Mouse (Mus musculus) monocyte, adult 5-6 weeks (primary cell): ENCODE data around the gene Ascc2. TPM values are rescaled to one million over a fixed set of nuclear protein-coding genes. Genes with fewer than 3 reads are reported as not detected.
"Not testable (repeated sequence)": the region's sequence is repeated elsewhere in the genome, so short reads cannot be mapped to it uniquely, and the experiment has no call there.

Experiments used
- ATAC-seq: fragments of 153-309, 156-312 bp; replicated peaks from 2 replicates; pipeline ENCODE4 v1.8.0; 2017; ENCODE audit warnings: mild to moderate bottlenecking; ENCODE audit not compliant: low TSS enrichment, insufficient number of reproducible peaks, severe bottlenecking, poor library complexity, low FRiP score
- total RNA-seq: library from RNA; stranded (forward); fragments of 200-1000, 200-491, 200-594 nt; gene quantifications from 3 replicates; pipeline ENCODE4 v1.2.3, GENCODE M21; 2017

Ascc2 gene
- total RNA-seq, 1 experiment from 2014 or later, result 10.4 TPM

- ATAC-seq, result no peak
These were observed 67.6 kb downstream of the Ascc2 start for GRCm38 (mm10) chr11:4705178-4705577.

DNA sequence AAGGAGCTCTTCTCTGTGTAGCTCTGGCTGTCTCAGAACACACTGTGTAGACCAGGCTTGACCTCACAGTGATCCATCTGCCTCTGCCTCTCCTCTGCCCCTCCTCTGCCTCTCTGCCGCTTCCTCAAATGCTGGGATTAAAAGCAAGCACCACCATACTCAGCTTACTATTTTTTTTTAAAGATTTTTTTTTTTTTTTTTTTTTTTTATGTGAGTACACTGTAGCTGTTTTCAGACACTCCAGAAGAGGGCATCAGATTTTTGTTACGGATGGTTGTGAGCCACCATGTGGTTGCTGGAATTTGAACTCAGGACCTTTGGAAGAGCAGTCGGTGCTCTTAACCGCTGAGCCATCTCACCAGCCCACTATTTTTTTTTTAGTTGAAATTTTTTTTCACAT, 72.6 kb downstream of the Ascc2 start:
- ATAC-seq, result not testable (repeated sequence)

DNA sequence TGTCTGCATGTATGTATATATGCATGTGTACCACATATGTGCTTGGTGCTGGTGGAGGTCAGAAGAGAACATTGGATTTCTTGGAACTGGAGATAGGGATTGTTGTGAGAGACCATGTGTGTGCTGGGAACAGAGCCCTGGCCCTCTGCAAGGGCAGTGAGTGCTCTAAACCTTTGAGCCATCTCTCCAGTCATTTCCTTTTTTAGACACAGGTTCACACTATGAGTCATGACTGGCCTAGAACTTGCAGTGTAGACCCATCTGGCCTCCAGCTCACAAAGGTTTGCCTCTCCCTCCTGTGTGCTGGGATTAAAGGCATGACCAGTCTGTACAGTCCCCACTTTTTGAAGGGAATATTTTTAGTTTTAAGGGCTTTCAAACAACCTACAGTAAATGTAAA, 75.3 kb downstream of the Ascc2 start:
- no peak for ATAC-seq

GRCm38 (mm10) chr11:4714727-4715126, 77.2 kb downstream of the Ascc2 start:
- peak; percentile 77 for ATAC-seq

DNA sequence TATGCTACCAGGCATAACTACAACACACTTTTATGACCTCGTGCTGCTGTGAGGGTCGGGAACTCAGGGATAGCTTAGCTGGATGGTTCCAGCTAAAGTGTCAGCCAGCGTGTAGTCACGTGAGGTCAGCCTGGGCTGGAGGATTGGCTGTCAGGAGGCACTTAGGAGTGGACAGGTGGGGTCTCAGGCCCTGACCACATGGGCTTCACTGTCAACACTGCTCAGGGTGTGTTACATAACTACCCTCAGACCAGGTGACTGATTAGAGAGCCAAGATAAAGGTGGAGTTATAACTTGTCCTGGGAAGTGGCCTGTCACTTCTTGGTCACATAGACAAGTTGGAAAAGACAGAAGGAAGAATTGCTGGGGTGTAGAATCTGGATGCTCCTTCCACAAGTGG, 78.0 kb downstream of the Ascc2 start:
- ATAC-seq, result no peak

GRCm38 (mm10) chr11:4716530-4717236, 79.1 kb downstream of the Ascc2 start:
- no peak for ATAC-seq

- ATAC-seq, result no peak
These were observed 81.0 kb downstream of the Ascc2 start for GRCm38 (mm10) chr11:4718548-4718947.

- ATAC-seq, result no peak
These were observed 82.4 kb downstream of the Ascc2 start for GRCm38 (mm10) chr11:4719961-4720360.

DNA sequence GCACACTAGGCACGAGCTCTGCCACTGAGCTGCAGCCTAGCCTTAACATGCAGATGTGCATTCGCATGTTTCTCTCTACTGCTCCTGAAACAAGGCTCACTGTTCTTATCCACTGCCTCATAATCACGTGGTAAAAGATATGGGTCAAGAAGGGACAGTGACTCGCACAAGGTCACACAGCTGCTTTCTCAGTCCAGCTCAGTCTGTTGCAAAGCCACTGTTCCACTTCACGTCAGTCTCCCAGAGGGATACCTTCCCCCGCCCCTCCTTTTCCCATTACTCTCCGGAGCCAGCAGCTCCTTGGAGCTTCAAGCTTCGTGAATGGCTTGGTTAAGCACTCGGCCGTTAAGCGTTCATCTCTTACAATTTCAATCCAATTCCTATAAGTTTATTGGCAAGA, 82.8 kb downstream of the Ascc2 start:
- no peak for ATAC-seq

- ATAC-seq, result no peak
These were observed 83.5 kb downstream of the Ascc2 start for GRCm38 (mm10) chr11:4720900-4721580.

DNA sequence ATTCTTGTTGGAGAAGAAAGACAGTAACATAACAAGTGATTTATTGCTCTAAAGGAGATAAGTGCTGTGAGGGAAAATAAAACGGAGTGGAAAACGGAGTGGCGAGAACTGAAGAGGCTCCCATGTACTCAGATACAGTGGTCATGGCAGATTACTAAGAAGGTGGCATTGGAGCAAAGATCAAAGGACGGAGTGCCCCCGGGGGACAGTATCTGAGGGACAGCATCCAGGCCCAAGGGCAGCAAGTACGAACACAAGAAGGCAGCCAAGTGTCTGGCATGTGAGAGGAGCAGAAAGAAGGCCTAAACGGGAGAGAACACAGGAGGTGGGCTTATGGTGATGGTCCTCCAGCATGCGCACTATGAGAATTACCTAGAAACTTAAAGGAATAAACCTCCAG, 84.2 kb downstream of the Ascc2 start:
- no peak for ATAC-seq

DNA sequence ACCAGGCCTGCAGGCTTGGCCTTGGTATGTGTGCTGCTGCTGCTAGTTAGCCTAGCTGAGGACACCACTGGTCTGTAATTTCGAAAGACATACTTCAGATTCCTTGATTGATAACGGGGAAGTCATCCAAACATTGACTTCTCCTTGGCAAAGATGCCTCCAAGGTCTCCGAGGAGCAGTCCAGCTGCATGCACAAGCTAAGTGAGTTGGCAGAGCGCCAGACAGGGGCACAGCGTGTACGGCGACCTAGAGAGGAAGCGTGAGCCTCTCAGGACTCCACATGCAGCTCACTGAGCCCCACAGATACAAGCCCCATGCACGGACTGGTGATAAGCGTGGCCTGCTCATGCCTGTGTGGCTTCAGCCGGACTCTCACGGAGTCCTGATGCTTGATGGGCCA, 92.1 kb downstream of the Ascc2 start:
- no peak for ATAC-seq

DNA sequence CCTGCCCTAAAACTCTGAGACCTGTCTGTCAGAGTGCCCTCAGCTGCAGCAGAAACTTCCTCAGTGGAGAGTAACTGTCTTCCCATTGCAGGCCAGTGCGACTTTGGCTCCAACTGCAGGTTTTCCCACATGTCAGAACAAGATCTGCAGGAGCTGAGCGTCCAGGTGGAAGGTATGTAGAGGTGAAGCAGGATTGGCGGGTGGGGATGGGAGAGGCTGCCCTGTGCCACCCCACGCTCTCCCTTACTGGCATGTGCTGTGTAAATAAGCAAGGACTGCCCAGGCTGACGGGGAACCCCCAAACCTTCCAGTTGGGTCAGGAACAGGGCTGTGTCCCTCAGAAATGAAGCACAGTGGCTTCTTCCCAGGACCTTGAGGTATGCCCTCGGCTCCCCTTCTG, 92.5 kb downstream of the Ascc2 start:
- ATAC-seq, result no peak

- no peak for ATAC-seq
These were observed 93.4 kb downstream of the Ascc2 start for GRCm38 (mm10) chr11:4730913-4731312.

GRCm38 (mm10) chr11:4731781-4732180, 94.2 kb downstream of the Ascc2 start:
- no peak for ATAC-seq

GRCm38 (mm10) chr11:4734179-4734578, 96.6 kb downstream of the Ascc2 start:
- no peak for ATAC-seq

Other genes with a start within 250 kb of the Ascc2 start
- gene Hormad2, start 196.6 kb upstream of the Ascc2 start, total RNA-seq, result not detected in 3 replicates
- gene Mtmr3, start 42.9 kb upstream of the Ascc2 start, total RNA-seq, result 89.9 to 98.0 TPM (median 96.8 TPM) in 3 replicates
- not detected in 3 replicates for gene Gm11032, start 17.7 kb upstream of the Ascc2 start, total RNA-seq
- gene Uqcr10, start 66.6 kb downstream of the Ascc2 start, total RNA-seq, result 46.1 to 75.5 TPM (median 70.1 TPM) in 3 replicates
- 5.9 to 15.2 TPM (median 8.8 TPM) in 3 replicates for gene Zmat5, start 66.9 kb downstream of the Ascc2 start, total RNA-seq
- 0.85 TPM in 1 of 3 replicates, not detected in the others for gene Cabp7, start 109.0 kb downstream of the Ascc2 start, total RNA-seq
- 40.6 to 78.6 TPM (median 70.4 TPM) in 3 replicates for gene Nf2, start 211.8 kb downstream of the Ascc2 start, total RNA-seq
- gene Nipsnap1, start 236.2 kb downstream of the Ascc2 start, total RNA-seq, result 3.4 to 12.7 TPM (median 4.8 TPM) in 3 replicates